Comparison of ENCODE assay signal across 12 mouse cellular contexts in genomic region chr5:143052677-143053076, GRCm38 (mm10).
A peak's percentile ranks its signal among the peaks of the same experiment; 100 is the strongest.
DNase-seq lines count a peak whose midpoint lies in the region; ATAC-seq and TF ChIP-seq lines count a peak whose summit lies in the region.
"Had no signal": no experiment of that assay in that cellular context is flagged by ENCODE, and none has a peak within 500 bp of the region (broad histone marks: within the 10 kb centered on the region; RNA-seq: fewer than 3 reads in every experiment).

No protein-coding gene starts in this region.

- no peak overlapping the region for H3K9ac ChIP-seq in heart, postnatal 0 days (replicated peaks; ENCODE audit: low read depth, low read length)
- H3K9ac ChIP-seq in midbrain, embryonic 12.5 days (replicated peaks): no peak overlapping the region
- H3K9ac ChIP-seq: neural tube, embryonic 12.5 days had no signal

- peaks cover 47% of the 10 kb centered on the region for H3K4me1 ChIP-seq in heart, postnatal 0 days (ENCODE audit: control insufficient read depth, insufficient read depth)
- H3K4me1 ChIP-seq in bone marrow, adult 2 months (ENCODE audit: control insufficient read depth, insufficient read depth, low read length): peaks cover 21% of the 10 kb centered on the region
- H3K4me1 ChIP-seq in embryonic fibroblast, embryonic 13.5 days (ENCODE audit: control insufficient read depth, insufficient read depth, low read length): peaks cover 49% of the 10 kb centered on the region
- H3K4me1 ChIP-seq in midbrain, embryonic 12.5 days: peaks cover 33% of the 10 kb centered on the region

- no peak overlapping the region for H3K4me3 ChIP-seq in heart, postnatal 0 days (ENCODE audit: low read depth, low read length)
- no peak overlapping the region for H3K4me3 ChIP-seq in bone marrow, adult 2 months (replicated peaks; ENCODE audit: control insufficient read depth, low read depth, low read length)
- no peak overlapping the region for H3K4me3 ChIP-seq in embryonic fibroblast, embryonic 13.5 days (ENCODE audit: insufficient read depth, low read length)
- H3K4me3 ChIP-seq in midbrain, embryonic 12.5 days: no peak overlapping the region
- H3K4me3 ChIP-seq: neural tube, embryonic 12.5 days had no signal

- TF ChIP-seq POLR2A in bone marrow, adult 2 months (IDR thresholded peaks at IDR 0.05; ENCODE audit: borderline replicate concordance, control insufficient read depth, low read depth, low read length): no peak
- 0 out of 2 replicates have a peak, but pooled peaks have one; percentile 7 for TF ChIP-seq POLR2A in embryonic fibroblast, embryonic 13.5 days (IDR thresholded peaks at IDR 0.05; ENCODE audit: low read depth, low read length)

- H3K27ac ChIP-seq in heart, postnatal 0 days (ENCODE audit: low read depth): peak overlapping the region; percentile 76
- H3K27ac ChIP-seq in bone marrow, adult 2 months (ENCODE audit: control insufficient read depth, insufficient read depth, low read depth, low read length, poor library complexity): peak overlapping the region; percentile 68; the same call in 1 of the 2 replicates
- H3K27ac ChIP-seq in embryonic fibroblast, embryonic 13.5 days (ENCODE audit: insufficient read depth, low read length): peak overlapping the region; percentile 100
- H3K27ac ChIP-seq in midbrain, embryonic 12.5 days (replicated peaks): peak overlapping the region; percentile 72; the same call in 1 of the 2 replicates
- H3K27ac ChIP-seq: neural tube, embryonic 12.5 days had no signal

- H3K36me3 ChIP-seq in heart, postnatal 0 days (replicated peaks; ENCODE audit: control insufficient read depth, insufficient read depth, low read length): no peaks in the 10 kb centered on the region
- H3K36me3 ChIP-seq in midbrain, embryonic 12.5 days: peaks cover 5% of the 10 kb centered on the region; the same call in 1 of the 2 replicates

- H3K9me3 ChIP-seq in heart, postnatal 0 days (replicated peaks; ENCODE audit: control insufficient read depth, low read length): no peaks in the 10 kb centered on the region
- no peaks in the 10 kb centered on the region for H3K9me3 ChIP-seq in midbrain, embryonic 12.5 days
- H3K9me3 ChIP-seq: neural tube, embryonic 12.5 days had no signal

- H3K4me2 ChIP-seq in heart, postnatal 0 days (ENCODE audit: low read depth, low read length): no peak overlapping the region
- H3K4me2 ChIP-seq in midbrain, embryonic 12.5 days (replicated peaks): no peak overlapping the region
- H3K4me2 ChIP-seq: neural tube, embryonic 12.5 days had no signal

- 68% methylated on average over 2 of the region's 2 CpGs for WGBS in heart, postnatal 0 days
- WGBS in bone marrow, adult 2 months: 69% methylated on average over 2 of the region's 2 CpGs
- WGBS in midbrain, embryonic 12.5 days: 92% methylated on average over 2 of the region's 2 CpGs

- DNase-seq in heart, postnatal 0 days (ENCODE audit: low spot score): no peak
- no peak for DNase-seq in heart, adult 18-20 months
- DNase-seq in thymus, postnatal 25 days: no peak
- DNase-seq: cerebellum, adult 11-12 months; kidney, adult 18-20 months; thymus, adult 2 months had no signal

- ATAC-seq in heart, postnatal 0 days (ENCODE audit: insufficient read depth, low read depth): no peak
- ATAC-seq in midbrain, embryonic 12.5 days (ENCODE audit: low FRiP score, low read depth): no peak
- no peak for ATAC-seq in inflammation-experienced regulatory T-cells, adult 6 months
- ATAC-seq: activated CD4-positive, CD25-positive, alpha-beta regulatory T cell, adult 4 months had no signal

- H3K27me3 ChIP-seq in heart, postnatal 0 days (ENCODE audit: control insufficient read depth, insufficient read depth, low read length): no peaks in the 10 kb centered on the region
- H3K27me3 ChIP-seq in midbrain, embryonic 12.5 days: no peaks in the 10 kb centered on the region
- H3K27me3 ChIP-seq: neural tube, embryonic 12.5 days had no signal

- TF ChIP-seq CTCF in heart, postnatal 0 days (IDR thresholded peaks at IDR 0.05; ENCODE audit: low read depth): no peak
- TF ChIP-seq CTCF in bone marrow, adult 2 months (IDR thresholded peaks at IDR 0.05; ENCODE audit: control insufficient read depth, insufficient read depth, low read length): no peak
- no peak for TF ChIP-seq CTCF in embryonic fibroblast, embryonic 13.5 days (IDR thresholded peaks at IDR 0.05; ENCODE audit: borderline replicate concordance, insufficient read depth, low read length)

- TF ChIP-seq EP300 in heart, postnatal 0 days (IDR thresholded peaks at IDR 0.05; ENCODE audit: low read depth): no peak
